Mouse (Mus musculus): ENCODE measurements at regions not wholly inside any gene's neighbourhood (a gene's known extent, or its start where the extent isn't known, plus 50 kb on each side); places are given as distances from the start of the nearest gene placed in this dataset.

- H3K36me3 ChIP-seq (ENCODE audit: control insufficient read depth, insufficient read depth, low read length) = no peaks in the 10 kb centered on the region
- H3K9ac ChIP-seq (ENCODE audit: low read depth, low read length) = no peak overlapping the region
- WGBS (ENCODE audit: insufficient replicate concordance) = 90% methylated on average over 1 of the region's 1 CpGs
- no peaks in the 10 kb centered on the region for H3K27me3 ChIP-seq (ENCODE audit: control insufficient read depth, insufficient read depth, low read length)
- no peak overlapping the region for H3K4me3 ChIP-seq (ENCODE audit: low read depth, low read length)
- peaks cover 20% of the 10 kb centered on the region for H3K4me1 ChIP-seq (ENCODE audit: control insufficient read depth, insufficient read depth, low read length)
- no peak overlapping the region for H3K4me2 ChIP-seq
- no peak overlapping the region for H3K27ac ChIP-seq (ENCODE audit: low read depth, low read length)
- no peaks in the 10 kb centered on the region for H3K9me3 ChIP-seq (replicated peaks; ENCODE audit: control insufficient read depth, low read length)
- no peak for ATAC-seq (replicated peaks; ENCODE audit: insufficient number of reproducible peaks, low FRiP score, low TSS enrichment)
Observed at GRCm38 (mm10) chr1:120753406-120753805, 151.2 kb downstream of the En1 start.

GRCm38 (mm10) chr1:120754337-120754736, 152.1 kb downstream of the En1 start:
- H3K4me2 ChIP-seq = no peak overlapping the region
- no peak overlapping the region for H3K4me3 ChIP-seq (ENCODE audit: low read depth, low read length)
- no peak overlapping the region for H3K9ac ChIP-seq (ENCODE audit: low read depth, low read length)
- ATAC-seq (replicated peaks; ENCODE audit: insufficient number of reproducible peaks, low FRiP score, low TSS enrichment) = no peak
- no peaks in the 10 kb centered on the region for H3K27me3 ChIP-seq (ENCODE audit: control insufficient read depth, insufficient read depth, low read length)
- no peak overlapping the region for H3K27ac ChIP-seq (ENCODE audit: low read depth, low read length)
- peaks cover 26% of the 10 kb centered on the region for H3K4me1 ChIP-seq (ENCODE audit: control insufficient read depth, insufficient read depth, low read length)
- WGBS (ENCODE audit: insufficient replicate concordance) = 73% methylated on average over 5 of the region's 5 CpGs
- H3K36me3 ChIP-seq (ENCODE audit: control insufficient read depth, insufficient read depth, low read length) = no peaks in the 10 kb centered on the region
- no peaks in the 10 kb centered on the region for H3K9me3 ChIP-seq (replicated peaks; ENCODE audit: control insufficient read depth, low read length)

GRCm38 (mm10) chr1:120757283-120757821, 155.1 kb downstream of the En1 start:
- peak; percentile 32; the same call in 1 of the 2 replicates for ATAC-seq (replicated peaks; ENCODE audit: insufficient number of reproducible peaks, low FRiP score, low TSS enrichment)
- Histone ChIP-seq H3K4me2 (no peak overlapping the region), H3K4me1 (ENCODE audit: control insufficient read depth, insufficient read depth, low read length) (peaks cover 26% of the 10 kb centered on the region), H3K9ac (ENCODE audit: low read depth, low read length) (no peak overlapping the region), H3K9me3 (replicated peaks; ENCODE audit: control insufficient read depth, low read length) (no peaks in the 10 kb centered on the region), H3K36me3 (ENCODE audit: control insufficient read depth, insufficient read depth, low read length) (no peaks in the 10 kb centered on the region), H3K27ac (ENCODE audit: low read depth, low read length) (peak overlapping the region; percentile 84), H3K27me3 (ENCODE audit: control insufficient read depth, insufficient read depth, low read length) (no peaks in the 10 kb centered on the region), H3K4me3 (ENCODE audit: low read depth, low read length) (no peak overlapping the region)
- 16% methylated on average over 9 of the region's 9 CpGs for WGBS (ENCODE audit: insufficient replicate concordance)

GRCm38 (mm10) chr1:120758172-120758571, 156.0 kb downstream of the En1 start:
- H3K9me3 ChIP-seq (replicated peaks; ENCODE audit: control insufficient read depth, low read length) = no peaks in the 10 kb centered on the region
- H3K4me1 ChIP-seq (ENCODE audit: control insufficient read depth, insufficient read depth, low read length) = peaks cover 26% of the 10 kb centered on the region
- H3K27ac ChIP-seq (ENCODE audit: low read depth, low read length) = peak overlapping the region; percentile 84
- H3K27me3 ChIP-seq (ENCODE audit: control insufficient read depth, insufficient read depth, low read length) = no peaks in the 10 kb centered on the region
- H3K4me2 ChIP-seq = no peak overlapping the region
- no peak overlapping the region for H3K9ac ChIP-seq (ENCODE audit: low read depth, low read length)
- no peaks in the 10 kb centered on the region for H3K36me3 ChIP-seq (ENCODE audit: control insufficient read depth, insufficient read depth, low read length)
- WGBS (ENCODE audit: insufficient replicate concordance) = 39% methylated on average over 7 of the region's 7 CpGs
- no peak overlapping the region for H3K4me3 ChIP-seq (ENCODE audit: low read depth, low read length)
- ATAC-seq (replicated peaks; ENCODE audit: insufficient number of reproducible peaks, low FRiP score, low TSS enrichment) = peak; percentile 17; the same call in 1 of the 2 replicates

- Histone ChIP-seq H3K4me3 (ENCODE audit: low read depth, low read length) (no peak overlapping the region), H3K4me1 (ENCODE audit: control insufficient read depth, insufficient read depth, low read length) (peaks cover 26% of the 10 kb centered on the region), H3K4me2 (no peak overlapping the region), H3K9me3 (replicated peaks; ENCODE audit: control insufficient read depth, low read length) (no peaks in the 10 kb centered on the region), H3K36me3 (ENCODE audit: control insufficient read depth, insufficient read depth, low read length) (no peaks in the 10 kb centered on the region), H3K9ac (ENCODE audit: low read depth, low read length) (no peak overlapping the region), H3K27me3 (ENCODE audit: control insufficient read depth, insufficient read depth, low read length) (no peaks in the 10 kb centered on the region), H3K27ac (ENCODE audit: low read depth, low read length) (peak overlapping the region; percentile 84; the same call in 1 of the 2 replicates)
- ATAC-seq (replicated peaks; ENCODE audit: insufficient number of reproducible peaks, low FRiP score, low TSS enrichment) = no peak
- 15% methylated on average over 5 of the region's 5 CpGs for WGBS (ENCODE audit: insufficient replicate concordance)
Observed at GRCm38 (mm10) chr1:120758762-120759161, 156.5 kb downstream of the En1 start.

GRCm38 (mm10) chr1:120759380-120759779, 157.2 kb downstream of the En1 start:
- no peak overlapping the region for H3K9ac ChIP-seq (ENCODE audit: low read depth, low read length)
- no peaks in the 10 kb centered on the region for H3K27me3 ChIP-seq (ENCODE audit: control insufficient read depth, insufficient read depth, low read length)
- 83% methylated on average over 3 of the region's 3 CpGs for WGBS (ENCODE audit: insufficient replicate concordance)
- no peak for ATAC-seq (replicated peaks; ENCODE audit: insufficient number of reproducible peaks, low FRiP score, low TSS enrichment)
- H3K4me2 ChIP-seq = no peak overlapping the region
- H3K9me3 ChIP-seq (replicated peaks; ENCODE audit: control insufficient read depth, low read length) = no peaks in the 10 kb centered on the region
- peaks cover 26% of the 10 kb centered on the region for H3K4me1 ChIP-seq (ENCODE audit: control insufficient read depth, insufficient read depth, low read length)
- H3K27ac ChIP-seq (ENCODE audit: low read depth, low read length) = no peak overlapping the region
- no peaks in the 10 kb centered on the region for H3K36me3 ChIP-seq (ENCODE audit: control insufficient read depth, insufficient read depth, low read length)
- H3K4me3 ChIP-seq (ENCODE audit: low read depth, low read length) = no peak overlapping the region

- Histone ChIP-seq H3K4me2 (no peak overlapping the region), H3K36me3 (ENCODE audit: control insufficient read depth, insufficient read depth, low read length) (no peaks in the 10 kb centered on the region), H3K9ac (ENCODE audit: low read depth, low read length) (no peak overlapping the region), H3K4me1 (ENCODE audit: control insufficient read depth, insufficient read depth, low read length) (peaks cover 24% of the 10 kb centered on the region), H3K27me3 (ENCODE audit: control insufficient read depth, insufficient read depth, low read length) (no peaks in the 10 kb centered on the region), H3K9me3 (replicated peaks; ENCODE audit: control insufficient read depth, low read length) (no peaks in the 10 kb centered on the region), H3K4me3 (ENCODE audit: low read depth, low read length) (no peak overlapping the region), H3K27ac (ENCODE audit: low read depth, low read length) (no peak overlapping the region)
- ATAC-seq (replicated peaks; ENCODE audit: insufficient number of reproducible peaks, low FRiP score, low TSS enrichment) = no peak
- WGBS (ENCODE audit: insufficient replicate concordance) = 65% methylated on average over 9 of the region's 9 CpGs
Observed at GRCm38 (mm10) chr1:120761364-120761763, 159.1 kb downstream of the En1 start.

GRCm38 (mm10) chr1:120762498-120762897, 160.3 kb downstream of the En1 start:
- no peaks in the 10 kb centered on the region for H3K27me3 ChIP-seq (ENCODE audit: control insufficient read depth, insufficient read depth, low read length)
- 71% methylated on average over 2 of the region's 2 CpGs for WGBS (ENCODE audit: insufficient replicate concordance)
- no peak overlapping the region for H3K9ac ChIP-seq (ENCODE audit: low read depth, low read length)
- H3K4me2 ChIP-seq = no peak overlapping the region
- peaks cover 14% of the 10 kb centered on the region for H3K4me1 ChIP-seq (ENCODE audit: control insufficient read depth, insufficient read depth, low read length)
- H3K9me3 ChIP-seq (replicated peaks; ENCODE audit: control insufficient read depth, low read length) = no peaks in the 10 kb centered on the region
- H3K4me3 ChIP-seq (ENCODE audit: low read depth, low read length) = no peak overlapping the region
- ATAC-seq (replicated peaks; ENCODE audit: insufficient number of reproducible peaks, low FRiP score, low TSS enrichment) = no peak
- no peak overlapping the region for H3K27ac ChIP-seq (ENCODE audit: low read depth, low read length)
- no peaks in the 10 kb centered on the region for H3K36me3 ChIP-seq (ENCODE audit: control insufficient read depth, insufficient read depth, low read length)

GRCm38 (mm10) chr1:120762921-120763595, 160.8 kb downstream of the En1 start:
- ATAC-seq (replicated peaks; ENCODE audit: insufficient number of reproducible peaks, low FRiP score, low TSS enrichment) = no peak
- WGBS (ENCODE audit: insufficient replicate concordance) = 67% methylated on average over 4 of the region's 4 CpGs

More at GRCm38 (mm10) chr1:120762921-120763595, 160.8 kb downstream of the En1 start:
- no peak overlapping the region for H3K4me2 ChIP-seq
- no peak overlapping the region for H3K27ac ChIP-seq (ENCODE audit: low read depth, low read length)
- no peak overlapping the region for H3K4me3 ChIP-seq (ENCODE audit: low read depth, low read length)
- no peak overlapping the region for H3K9ac ChIP-seq (ENCODE audit: low read depth, low read length)
- peaks cover 8% of the 10 kb centered on the region for H3K4me1 ChIP-seq (ENCODE audit: control insufficient read depth, insufficient read depth, low read length)
- H3K36me3 ChIP-seq (ENCODE audit: control insufficient read depth, insufficient read depth, low read length) = no peaks in the 10 kb centered on the region
- H3K27me3 ChIP-seq (ENCODE audit: control insufficient read depth, insufficient read depth, low read length) = no peaks in the 10 kb centered on the region
- no peaks in the 10 kb centered on the region for H3K9me3 ChIP-seq (replicated peaks; ENCODE audit: control insufficient read depth, low read length)
